Mouse (Mus musculus): Measurements from ENCODE around the gene Foxo6. TPM values are rescaled to one million over a fixed set of nuclear protein-coding genes. Genes with fewer than 3 reads are reported as not detected.

Foxo6 gene
- total RNA-seq (2021) = 10 to 100 TPM; 40.7 to 40.9 TPM
- long read RNA-seq, transcript Foxo6-201 (2 exons, 2,615 nt) = major isoform, 89 of 97 reads
- long read RNA-seq, partial matches to known transcripts = 7 of 97 reads
- long read RNA-seq, other reads (novel, unspliced or antisense) = 1 of 97 reads

GRCm38 (mm10) chr4:120287290-120288111 is at the start of gene Foxo6:
Gene Foxo6 (minus strand): TSS chr4:120287349.
- DNase-seq (ENCODE audit: low spot score in 2 of 2) = peak; percentile 97 to 98

GRCm38 (mm10) chr4:120334316-120334715 is 47.2 kb upstream of the Foxo6 start:
- DNase-seq (ENCODE audit: low spot score in 2 of 2) = no peak

- peak in 1 of 2 experiments; percentile 30 for DNase-seq (ENCODE audit: low spot score in 2 of 2)
Measured at GRCm38 (mm10) chr4:120332934-120333421, 45.8 kb upstream of the Foxo6 start.

GRCm38 (mm10) chr4:120332405-120332933 is 45.3 kb upstream of the Foxo6 start:
- DNase-seq (ENCODE audit: low spot score in 2 of 2) = peak in 1 of 2 experiments; percentile 9

- DNase-seq (ENCODE audit: low spot score in 2 of 2) = no peak
Measured at GRCm38 (mm10) chr4:120331992-120332391, 44.8 kb upstream of the Foxo6 start.

GRCm38 (mm10) chr4:120331541-120331940 is 44.4 kb upstream of the Foxo6 start:
- no peak for DNase-seq (ENCODE audit: low spot score in 2 of 2)

GRCm38 (mm10) chr4:120325748-120326147 is 38.6 kb upstream of the Foxo6 start:
- no peak for DNase-seq (ENCODE audit: low spot score in 2 of 2)

GRCm38 (mm10) chr4:120325051-120325450 is 37.9 kb upstream of the Foxo6 start:
- DNase-seq (ENCODE audit: low spot score in 2 of 2) = no peak

- no peak for DNase-seq (ENCODE audit: low spot score in 2 of 2)
Measured at GRCm38 (mm10) chr4:120323858-120324257, 36.7 kb upstream of the Foxo6 start.

GRCm38 (mm10) chr4:120323198-120323597 is 36.0 kb upstream of the Foxo6 start:
- peak; percentile 16 to 77 for DNase-seq (ENCODE audit: low spot score in 2 of 2)

GRCm38 (mm10) chr4:120317541-120317940 is 30.4 kb upstream of the Foxo6 start:
- no peak for DNase-seq (ENCODE audit: low spot score in 2 of 2)

GRCm38 (mm10) chr4:120316716-120317115 is 29.6 kb upstream of the Foxo6 start:
- no peak for DNase-seq (ENCODE audit: low spot score in 2 of 2)

GRCm38 (mm10) chr4:120314571-120314970 is 27.4 kb upstream of the Foxo6 start:
- DNase-seq (ENCODE audit: low spot score in 2 of 2) = no peak

- no peak for DNase-seq (ENCODE audit: low spot score in 2 of 2)
Measured at GRCm38 (mm10) chr4:120313309-120313708, 26.2 kb upstream of the Foxo6 start.

- DNase-seq (ENCODE audit: low spot score in 2 of 2) = peak in 1 of 2 experiments; percentile 55
Measured at GRCm38 (mm10) chr4:120304580-120304979, 17.4 kb upstream of the Foxo6 start.

GRCm38 (mm10) chr4:120299287-120299686 is 12.1 kb upstream of the Foxo6 start:
- DNase-seq (ENCODE audit: low spot score in 2 of 2) = no peak

GRCm38 (mm10) chr4:120291106-120291822 is 4.1 kb upstream of the Foxo6 start:
- DNase-seq (ENCODE audit: low spot score in 2 of 2) = no peak

- no peak for DNase-seq (ENCODE audit: low spot score in 2 of 2)
Measured at GRCm38 (mm10) chr4:120290486-120290885, 3.3 kb upstream of the Foxo6 start.

GRCm38 (mm10) chr4:120289181-120289965 is 2.2 kb upstream of the Foxo6 start:
- no peak for DNase-seq (ENCODE audit: low spot score in 2 of 2)

GRCm38 (mm10) chr4:120286761-120287241 is 348 bp downstream of the Foxo6 start:
- DNase-seq (ENCODE audit: low spot score in 2 of 2) = no peak

GRCm38 (mm10) chr4:120285730-120286129 is 1.4 kb downstream of the Foxo6 start:
- no peak for DNase-seq (ENCODE audit: low spot score in 2 of 2)

Measured in layer of hippocampus, adult 18-20 months (tissue).